Comparison of ENCODE assay signal across 15 mouse cellular contexts in genomic region chrX:52365790-52366189, GRCm38 (mm10).
"Had no signal": no experiment of that assay in that cellular context is flagged by ENCODE, and none has a peak within 500 bp of the region (broad histone marks: within the 10 kb centered on the region; RNA-seq: fewer than 3 reads in every experiment).

No protein-coding gene starts in this region.

- H3K4me2 ChIP-seq: liver, embryonic 11.5 days; liver, embryonic 15.5 days; stomach, embryonic 15.5 days had no signal

- H3K9ac ChIP-seq: liver, embryonic 15.5 days; stomach, embryonic 15.5 days had no signal

- H3K4me3 ChIP-seq: left cerebral cortex, adult 2 months; limb, embryonic 10.5 days; liver, embryonic 15.5 days; midbrain, embryonic 10.5 days; stomach, embryonic 15.5 days had no signal

- H3K27ac ChIP-seq: left cerebral cortex, adult 2 months; limb, embryonic 10.5 days; liver, embryonic 15.5 days; midbrain, embryonic 10.5 days; stomach, embryonic 15.5 days had no signal

- H3K27me3 ChIP-seq: liver, embryonic 15.5 days; stomach, embryonic 15.5 days had no signal

- H3K36me3 ChIP-seq: liver, embryonic 15.5 days; midbrain, embryonic 10.5 days; stomach, embryonic 15.5 days had no signal

- ATAC-seq: lung, postnatal 0 days had no signal

- DNase-seq: kidney, adult 11 months; kidney, postnatal 14 days; lung, adult 2 months; lung, postnatal 36 days; midbrain, embryonic 14.5 days; right cerebral cortex, postnatal 14 days; thymus, adult 2 months; thymus, postnatal 25 days had no signal

- H3K4me1 ChIP-seq: limb, embryonic 10.5 days; liver, embryonic 15.5 days; stomach, embryonic 15.5 days had no signal

- H3K9me3 ChIP-seq: limb, embryonic 10.5 days; liver, embryonic 15.5 days; midbrain, embryonic 10.5 days; stomach, embryonic 15.5 days had no signal
